Mouse (Mus musculus): ENCODE results near the gene Tmem179b.

GRCm38 (mm10) chr19:8747368-8747767 lies 26.9 kb downstream of the Tmem179b start:
- TF ChIP-seq CTCF (IDR thresholded peaks at IDR 0.05; ENCODE audit: extremely low read depth, insufficient read depth, insufficient read length, insufficient replicate concordance) (no peak), POLR2A (IDR thresholded peaks at IDR 0.05; ENCODE audit: low read depth, low read length) (no peak)
